Mouse (Mus musculus) urinary bladder, postnatal 4 days (tissue): ENCODE measurements around the gene Rho.

Source experiments
- DNase-seq, 2 experiments: peaks; one replicate each; pipeline ENCODE4 v3.0.0; 2021 to 2022; ENCODE audit warnings: low spot score in 2 of 2

Gene Rho

DNA sequence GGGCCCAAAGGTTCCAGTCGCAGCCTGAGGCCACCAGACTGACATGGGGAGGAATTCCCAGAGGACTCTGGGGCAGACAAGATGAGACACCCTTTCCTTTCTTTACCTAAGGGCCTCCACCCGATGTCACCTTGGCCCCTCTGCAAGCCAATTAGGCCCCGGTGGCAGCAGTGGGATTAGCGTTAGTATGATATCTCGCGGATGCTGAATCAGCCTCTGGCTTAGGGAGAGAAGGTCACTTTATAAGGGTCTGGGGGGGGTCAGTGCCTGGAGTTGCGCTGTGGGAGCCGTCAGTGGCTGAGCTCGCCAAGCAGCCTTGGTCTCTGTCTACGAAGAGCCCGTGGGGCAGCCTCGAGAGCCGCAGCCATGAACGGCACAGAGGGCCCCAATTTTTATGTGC is at the start of gene Rho:
TSS of gene Rho (plus strand) at position 110 of the 400 bp plus-strand sequence.
- DNase-seq: no peak

DNA sequence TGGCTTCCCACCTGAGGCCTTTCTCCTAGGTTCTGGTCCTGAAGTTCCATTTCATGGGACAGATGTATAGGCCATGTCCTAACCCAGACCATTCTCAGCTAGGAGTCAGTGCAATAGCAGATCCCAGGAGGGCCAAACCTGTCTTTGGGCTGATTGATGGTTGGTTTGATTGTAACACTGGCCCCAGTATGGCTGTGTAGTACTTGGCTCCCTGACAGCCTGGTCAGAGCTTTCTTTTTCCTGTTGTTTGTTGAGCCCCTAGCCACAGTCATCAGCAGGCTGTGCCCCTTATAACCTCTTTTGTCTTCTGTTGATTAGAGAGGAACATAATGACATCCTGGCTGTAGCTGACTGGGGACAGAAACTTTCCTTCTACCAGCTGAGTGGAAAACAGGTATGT is 47.5 kb upstream of the Rho start:
- no peak for DNase-seq

DNA sequence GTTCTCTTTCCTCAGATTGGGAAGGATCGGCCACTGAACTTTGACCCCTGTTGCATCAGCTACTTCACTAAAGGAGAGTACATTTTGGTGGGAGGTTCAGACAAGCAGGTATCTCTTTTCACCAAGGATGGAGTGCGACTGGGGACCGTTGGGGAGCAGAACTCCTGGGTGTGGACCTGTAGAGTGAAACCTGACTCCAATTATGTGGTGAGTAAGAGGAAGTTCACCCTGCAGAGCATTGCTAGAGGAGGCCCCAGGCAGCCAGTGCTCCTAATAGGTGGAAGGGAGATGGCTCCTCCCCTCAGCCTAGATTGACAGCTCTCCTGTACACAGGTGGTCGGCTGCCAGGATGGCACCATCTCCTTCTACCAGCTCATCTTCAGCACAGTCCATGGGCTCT is 44.7 kb upstream of the Rho start:
- no peak for DNase-seq

DNA sequence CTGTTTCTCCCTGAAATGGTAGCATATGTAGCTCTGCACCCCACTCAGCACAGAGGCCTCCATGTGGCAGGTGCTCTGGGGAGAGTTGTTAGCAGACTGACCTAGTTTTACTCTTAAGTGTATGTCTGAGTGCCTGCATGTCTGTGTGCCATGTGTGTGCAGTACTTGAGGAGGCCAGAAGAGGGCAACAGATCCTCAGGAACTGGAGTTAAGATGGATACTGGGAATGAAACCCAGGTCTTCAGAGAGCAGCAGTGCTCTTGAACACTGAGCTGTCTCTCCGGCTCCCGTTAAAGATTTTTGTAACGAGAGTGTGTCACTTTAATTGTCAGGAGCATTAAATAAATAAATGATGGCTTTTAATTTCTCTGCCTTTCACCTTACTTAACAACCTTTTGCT is 43.3 kb upstream of the Rho start:
- DNase-seq: no peak

DNA sequence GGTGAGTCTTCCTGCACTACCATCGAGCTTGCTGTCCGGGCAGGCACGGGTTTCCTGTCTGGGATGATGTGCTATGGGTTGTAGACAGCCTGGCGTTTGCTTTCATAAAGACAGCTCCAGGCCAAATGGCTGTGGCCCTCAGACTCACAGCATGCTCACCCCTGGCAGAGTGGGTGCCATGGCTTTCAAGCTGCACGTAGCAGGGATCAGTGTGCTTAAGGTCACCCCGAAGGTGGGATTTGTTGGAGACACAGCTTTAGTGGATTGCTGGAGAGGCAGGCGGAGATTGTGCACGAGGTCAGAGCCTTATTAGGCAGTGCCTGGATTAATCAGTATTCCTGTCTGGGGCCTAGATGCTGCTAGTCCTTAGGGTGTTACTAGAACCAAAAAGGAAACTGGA is 40.9 kb upstream of the Rho start:
- DNase-seq: no peak

DNA sequence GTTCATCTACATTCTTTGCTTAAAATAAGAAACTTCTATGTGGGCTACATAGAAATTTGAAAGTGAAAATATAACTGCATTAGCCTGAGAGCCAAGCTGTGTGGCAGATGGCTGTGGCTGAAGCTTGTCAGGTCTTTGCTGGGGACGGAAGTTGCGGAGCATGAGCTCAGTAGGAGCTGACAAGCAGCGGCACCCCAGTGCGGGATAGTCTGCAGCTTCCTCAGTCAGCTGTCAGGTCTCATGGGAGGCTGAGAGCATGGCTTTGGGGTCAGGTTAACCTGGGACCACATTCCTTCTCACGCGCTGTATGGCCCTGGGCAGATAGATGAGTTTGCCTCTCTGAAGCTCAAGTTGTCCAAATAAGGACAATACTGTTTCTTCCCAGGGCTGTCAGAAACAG is 40.5 kb upstream of the Rho start:
- no peak for DNase-seq

DNA sequence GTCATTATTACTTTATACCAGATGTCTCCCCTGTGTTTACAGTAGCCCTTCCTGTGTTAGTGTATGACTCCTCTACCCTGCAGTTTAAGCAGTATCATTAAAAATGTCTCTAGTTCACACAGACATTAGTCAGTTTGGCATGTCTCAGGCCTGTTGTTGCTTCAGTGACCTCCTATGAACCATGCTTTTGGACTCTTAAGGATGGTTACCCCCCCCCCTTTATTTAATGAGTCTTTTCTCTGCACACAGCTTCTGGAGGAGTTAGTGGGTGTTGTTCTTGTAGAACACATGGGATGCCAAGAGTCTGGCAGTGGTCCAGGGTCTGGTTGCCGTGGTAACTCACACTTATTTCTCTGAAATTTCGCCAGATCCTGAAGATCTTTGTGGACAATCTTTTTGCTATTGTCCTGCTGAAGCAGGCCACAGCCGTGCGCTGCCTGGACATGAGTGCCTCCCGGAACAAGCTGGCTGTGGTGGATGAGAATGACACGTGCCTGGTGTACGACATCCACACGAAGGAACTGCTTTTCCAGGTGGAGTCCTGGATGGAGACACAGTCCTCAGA is 40.0 kb upstream of the Rho start:
- peak; percentile 44 to 81 for DNase-seq

DNA sequence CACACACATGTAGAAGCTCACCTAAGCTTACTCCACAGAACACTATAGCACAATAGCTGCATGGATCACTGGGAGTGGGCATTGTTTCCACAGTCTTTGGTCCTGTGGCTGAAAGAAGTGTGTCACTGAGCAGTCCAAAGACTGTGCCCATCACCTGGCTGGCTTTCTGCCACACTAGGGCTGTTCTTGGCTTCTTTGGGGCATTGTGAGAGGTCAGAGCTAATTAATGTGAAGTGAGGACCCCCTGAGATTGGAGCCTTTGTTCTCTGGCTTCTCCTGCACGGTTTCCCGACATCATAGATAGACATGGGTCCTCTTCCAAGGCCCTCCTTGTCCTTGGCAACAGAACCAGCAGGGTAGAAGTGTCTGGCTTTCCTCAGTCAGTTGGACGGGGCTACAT is 39.2 kb upstream of the Rho start:
- DNase-seq: no peak

DNA sequence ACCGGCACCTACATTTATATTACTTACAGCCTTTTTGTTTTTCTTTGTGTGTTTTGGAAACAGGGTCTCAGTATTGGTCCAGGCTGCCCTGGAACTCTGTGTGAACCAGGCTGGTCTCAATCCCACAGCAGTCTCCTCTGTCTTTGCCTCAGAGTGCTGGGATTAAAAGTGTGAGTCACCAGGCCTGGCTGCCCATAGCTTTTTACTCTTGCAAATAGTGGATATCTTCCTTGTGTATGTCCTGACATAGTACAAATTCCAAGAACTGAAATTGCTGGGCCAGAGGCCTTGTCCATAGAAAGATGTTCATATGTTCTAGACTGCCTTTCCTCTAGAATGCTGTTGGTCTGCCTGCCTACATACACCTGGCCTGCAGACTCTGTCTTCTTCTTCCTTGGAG is 35.2 kb upstream of the Rho start:
- no peak for DNase-seq

DNA sequence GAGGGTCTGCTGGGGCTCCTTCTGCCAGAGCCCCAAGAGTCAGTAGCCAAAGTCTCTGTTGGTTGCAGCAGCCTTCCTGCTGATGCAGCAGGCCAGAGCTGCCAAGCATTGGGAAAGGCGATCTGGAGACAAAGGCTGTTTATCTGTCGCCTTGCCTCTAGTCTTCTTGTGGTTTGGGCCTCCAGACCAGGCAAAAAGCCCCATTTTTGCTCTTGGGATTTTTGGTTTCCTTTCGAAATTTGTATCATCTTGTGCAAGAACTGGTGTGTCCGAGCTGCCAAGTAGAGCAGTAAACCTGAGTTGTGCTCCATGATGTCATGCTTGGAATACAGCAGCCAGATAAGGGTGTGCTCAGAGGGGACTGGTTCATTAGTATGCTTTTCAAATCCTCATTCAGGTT is 34.4 kb upstream of the Rho start:
- DNase-seq: no peak

DNA sequence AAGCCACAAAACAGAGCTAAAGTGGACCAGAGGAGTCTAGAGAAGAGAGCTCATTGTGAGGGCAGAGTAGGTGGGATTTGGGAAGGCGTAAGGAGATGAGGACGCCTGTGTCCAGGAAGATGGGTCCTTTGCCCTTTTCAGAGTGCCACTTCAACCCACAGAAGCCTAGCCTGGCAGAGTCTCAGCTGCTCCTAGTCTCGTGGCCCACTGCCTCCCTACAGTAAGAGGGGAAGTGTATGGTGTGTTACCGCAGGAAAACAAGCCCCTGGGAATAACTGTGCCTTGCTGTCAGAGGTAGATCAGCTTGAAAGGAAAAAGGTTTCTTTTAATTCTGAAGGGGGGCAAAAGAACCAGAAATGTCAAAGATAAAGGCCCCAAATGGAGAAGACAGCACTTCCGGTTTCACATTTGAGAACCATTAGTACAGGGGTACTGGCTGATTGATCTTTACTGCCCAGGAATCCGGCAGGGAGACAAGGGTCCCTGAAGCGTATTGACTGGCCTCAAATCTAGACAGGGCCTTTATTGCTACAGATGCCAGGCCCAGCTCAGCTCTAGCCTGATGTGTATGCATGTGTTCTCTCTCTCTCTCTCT is 33.5 kb upstream of the Rho start:
- no peak for DNase-seq

DNA sequence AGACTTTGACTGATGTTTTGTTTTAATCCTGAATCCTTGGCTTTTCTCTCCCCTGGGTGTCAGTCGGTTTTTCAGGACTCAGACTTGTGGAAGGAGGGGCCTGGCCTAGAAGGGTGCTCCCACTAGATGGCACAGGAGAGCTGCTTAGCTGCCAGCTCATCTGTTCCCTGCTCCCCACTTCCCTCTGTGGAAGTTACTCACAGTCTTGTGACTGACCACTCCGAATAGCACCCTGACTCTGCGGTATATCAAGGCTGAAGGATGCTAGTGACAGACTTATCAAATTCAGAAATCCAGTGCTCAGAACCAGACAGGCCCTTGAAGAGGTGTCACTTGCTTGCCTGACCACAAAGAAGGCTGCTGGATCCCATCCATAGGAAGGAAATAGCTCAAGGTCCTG is 30.5 kb upstream of the Rho start:
- DNase-seq: peak; percentile 55 to 73

DNA sequence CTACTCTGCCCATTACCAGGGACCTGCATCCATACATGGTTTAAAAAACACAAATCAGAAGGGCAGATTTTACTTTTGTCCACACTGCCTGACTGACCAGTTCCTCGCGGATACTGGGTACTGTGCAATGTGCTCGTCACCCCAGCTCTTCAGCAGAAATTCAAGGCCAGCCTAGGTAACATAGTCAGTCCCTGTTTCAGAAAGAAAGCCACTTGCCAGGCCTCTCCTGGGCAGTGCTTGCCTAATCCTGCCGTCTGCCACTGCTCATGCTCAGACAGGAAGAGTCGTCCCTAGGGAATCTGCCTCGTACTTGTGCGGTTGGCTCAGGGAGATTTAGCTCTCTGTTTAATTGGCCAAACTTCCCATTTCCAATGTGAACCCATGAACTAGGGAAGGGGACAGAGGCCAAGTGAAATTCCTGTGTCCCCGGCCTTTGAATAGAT is 30.0 kb upstream of the Rho start:
- DNase-seq: no peak

DNA sequence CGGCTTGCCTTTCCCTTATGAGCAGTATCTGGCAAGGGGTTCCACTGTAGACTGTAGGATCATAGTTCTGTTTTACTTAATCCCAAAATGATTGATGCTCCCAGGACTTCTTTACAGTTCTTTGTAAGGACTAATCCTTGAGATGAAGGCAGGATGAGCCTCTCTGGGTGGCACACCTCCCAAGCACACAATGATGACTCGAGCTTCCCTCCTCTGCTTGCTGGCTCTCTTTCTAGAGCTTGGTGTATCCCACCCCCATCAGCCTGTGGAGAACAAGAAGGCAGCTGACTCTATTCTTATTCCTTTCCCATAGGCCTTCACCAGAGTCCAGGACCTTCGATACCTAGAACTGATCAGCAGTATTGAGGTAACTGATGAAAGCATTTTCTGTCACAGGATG is 29.0 kb upstream of the Rho start:
- no peak for DNase-seq

DNA sequence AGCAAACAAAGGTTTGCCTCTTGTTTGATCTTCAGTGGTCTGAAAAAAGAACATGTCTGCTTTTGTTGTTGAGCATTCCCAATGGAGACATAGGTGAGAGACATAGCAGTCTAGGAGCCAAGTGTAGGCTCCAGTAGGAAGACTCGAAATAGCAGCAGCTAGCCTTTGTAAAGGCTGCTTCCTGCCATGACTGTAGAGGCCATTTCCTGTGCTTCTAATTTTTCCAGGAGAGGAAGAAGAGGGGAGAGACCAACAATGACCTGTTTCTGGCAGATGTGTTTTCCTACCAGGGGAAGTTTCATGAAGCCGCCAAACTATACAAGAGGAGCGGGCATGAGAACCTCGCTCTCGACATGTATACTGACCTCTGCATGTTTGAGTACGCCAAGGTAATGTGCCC is 26.0 kb upstream of the Rho start:
- DNase-seq: no peak

DNA sequence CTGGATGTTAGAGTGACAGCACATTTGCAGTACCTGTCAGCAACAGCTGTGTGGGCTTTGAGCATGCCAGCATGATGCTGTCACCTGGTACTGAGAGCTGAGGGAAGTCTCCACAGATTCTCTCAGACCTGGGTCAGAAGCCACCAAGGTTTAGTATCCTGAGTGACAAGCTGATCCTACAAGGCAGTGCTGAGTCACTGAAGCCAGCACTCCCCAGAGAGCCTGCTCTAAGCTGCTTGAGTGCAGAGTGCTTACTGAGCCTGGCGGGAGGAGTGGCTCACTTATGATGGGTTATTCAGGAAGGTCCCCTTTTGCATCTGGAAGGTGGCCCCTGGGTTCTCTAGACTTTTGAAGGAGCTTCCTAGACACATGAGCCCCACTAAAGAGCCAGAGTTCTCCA is 25.1 kb upstream of the Rho start:
- no peak for DNase-seq

DNA sequence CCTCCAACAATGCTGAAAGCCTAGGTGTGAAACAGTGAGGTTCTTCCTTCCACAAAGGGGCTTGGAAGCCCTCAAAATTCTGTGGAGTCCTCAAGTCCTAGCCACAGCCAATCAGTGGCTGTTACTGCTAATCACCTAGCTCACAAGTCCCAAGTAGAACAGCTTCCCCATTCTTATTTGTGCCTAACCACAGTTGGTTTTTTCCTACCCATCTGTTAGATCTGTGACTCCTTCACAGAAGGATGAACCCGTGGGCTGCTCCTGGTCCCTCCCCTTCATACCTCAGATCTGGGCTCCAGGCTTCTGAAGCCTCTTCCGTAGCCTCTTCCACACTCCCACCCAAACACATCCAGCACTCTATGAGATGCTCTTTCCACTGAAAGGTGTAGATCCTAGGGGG is 24.7 kb upstream of the Rho start:
- no peak for DNase-seq

DNA sequence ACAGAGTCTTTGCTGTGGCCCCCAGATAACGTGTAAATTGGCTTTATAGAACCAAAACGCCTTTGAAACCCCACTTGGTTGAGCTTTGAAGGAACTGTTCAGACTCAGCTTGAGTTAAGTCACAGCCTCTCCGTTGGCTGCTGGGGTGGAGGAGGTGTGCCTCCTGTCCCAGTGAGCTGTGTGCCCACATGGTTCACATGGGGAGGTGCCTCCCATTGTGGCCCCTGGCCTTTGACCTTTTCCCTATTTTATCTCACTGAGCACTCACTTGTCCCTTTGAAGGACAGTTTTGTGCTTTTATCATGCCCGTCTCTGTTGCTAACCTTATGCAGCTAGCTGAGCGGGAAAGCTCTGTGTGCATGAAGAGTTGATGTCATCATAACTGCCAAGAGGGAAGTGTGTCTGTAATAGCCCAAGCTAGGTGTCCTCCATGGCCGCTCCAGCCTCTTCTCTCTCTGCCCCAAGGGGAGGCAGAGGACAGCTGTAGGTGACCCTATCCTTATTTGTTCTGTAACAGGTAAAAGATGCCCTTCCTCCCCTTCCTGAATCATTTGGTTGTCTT is 23.0 kb upstream of the Rho start:
- DNase-seq: no peak

DNA sequence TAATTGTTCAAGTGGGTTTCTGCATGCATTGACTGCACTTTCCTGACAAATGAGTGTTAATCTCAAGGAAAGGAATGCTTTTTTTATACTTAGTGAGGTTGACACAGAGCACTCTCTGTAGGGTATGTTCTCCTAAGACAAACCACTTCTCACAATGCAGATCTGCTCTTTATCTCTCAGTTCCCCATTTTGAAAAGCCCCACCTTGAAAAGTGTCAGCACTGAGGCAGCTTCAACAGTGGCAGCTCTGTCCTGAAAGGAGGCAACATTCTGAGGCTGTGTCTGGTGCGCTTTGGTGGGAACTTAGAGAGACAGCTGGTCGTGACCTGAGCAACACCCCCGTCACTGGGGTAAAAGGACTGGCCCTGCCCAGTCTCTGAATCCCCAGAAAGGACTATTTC is 22.5 kb upstream of the Rho start:
- no peak for DNase-seq

DNA sequence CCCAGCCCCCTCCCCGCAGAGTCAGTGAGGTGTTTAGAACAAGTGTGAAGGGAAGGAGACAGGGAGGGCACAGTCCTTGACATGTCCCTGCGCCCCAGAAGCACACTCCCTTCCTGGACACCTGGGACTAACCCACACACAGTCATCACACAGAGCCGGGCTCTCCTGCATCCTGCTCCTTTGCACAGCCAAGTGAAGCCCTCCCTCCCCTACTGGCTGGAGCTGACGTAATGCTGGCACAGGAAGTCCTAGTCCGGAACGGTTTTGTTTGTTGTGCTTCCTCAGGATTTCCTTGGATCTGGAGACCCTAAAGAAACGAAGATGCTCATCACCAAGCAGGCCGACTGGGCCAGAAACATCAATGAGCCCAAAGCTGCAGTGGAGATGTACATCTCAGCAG is 21.6 kb upstream of the Rho start:
- DNase-seq: no peak

DNA sequence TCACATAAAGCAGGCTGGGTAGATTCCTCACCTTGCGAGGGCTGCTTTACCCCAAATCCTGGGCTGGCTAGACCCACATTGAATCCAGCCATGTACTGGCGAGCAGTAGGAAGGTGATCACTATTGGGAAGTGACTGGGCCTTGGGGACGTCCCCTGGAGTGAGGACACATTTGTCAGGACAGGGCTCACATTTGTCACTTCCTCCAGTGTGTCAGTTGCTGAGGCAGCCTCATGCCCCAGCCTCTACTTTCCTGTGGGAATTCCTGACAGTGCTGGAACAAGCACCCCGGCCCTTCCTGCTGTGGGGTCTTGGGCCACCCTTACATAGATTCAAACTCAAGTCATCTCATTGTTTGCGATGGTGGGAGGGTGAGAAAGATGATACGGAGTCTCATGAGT is 19.8 kb upstream of the Rho start:
- no peak for DNase-seq

DNA sequence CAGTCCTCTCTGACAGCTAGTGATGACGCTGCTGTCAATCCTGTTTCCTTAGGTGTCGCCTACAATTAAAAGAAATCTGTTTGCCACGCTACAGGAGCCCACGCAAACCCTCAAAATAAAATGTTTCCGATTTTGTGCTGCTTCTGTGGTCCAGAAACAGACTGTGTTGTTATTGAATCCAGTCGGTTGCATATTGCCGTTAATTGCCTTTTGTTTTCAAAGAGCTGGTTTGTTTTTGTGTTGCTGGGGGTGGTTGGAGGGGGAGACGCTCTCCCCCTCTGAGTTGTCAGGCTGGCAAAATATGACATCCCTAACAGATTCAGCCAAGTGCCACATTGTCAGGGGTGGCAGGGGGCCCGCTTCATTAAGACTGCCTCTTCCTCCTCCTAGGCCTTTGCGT is 18.1 kb upstream of the Rho start:
- no peak for DNase-seq

DNA sequence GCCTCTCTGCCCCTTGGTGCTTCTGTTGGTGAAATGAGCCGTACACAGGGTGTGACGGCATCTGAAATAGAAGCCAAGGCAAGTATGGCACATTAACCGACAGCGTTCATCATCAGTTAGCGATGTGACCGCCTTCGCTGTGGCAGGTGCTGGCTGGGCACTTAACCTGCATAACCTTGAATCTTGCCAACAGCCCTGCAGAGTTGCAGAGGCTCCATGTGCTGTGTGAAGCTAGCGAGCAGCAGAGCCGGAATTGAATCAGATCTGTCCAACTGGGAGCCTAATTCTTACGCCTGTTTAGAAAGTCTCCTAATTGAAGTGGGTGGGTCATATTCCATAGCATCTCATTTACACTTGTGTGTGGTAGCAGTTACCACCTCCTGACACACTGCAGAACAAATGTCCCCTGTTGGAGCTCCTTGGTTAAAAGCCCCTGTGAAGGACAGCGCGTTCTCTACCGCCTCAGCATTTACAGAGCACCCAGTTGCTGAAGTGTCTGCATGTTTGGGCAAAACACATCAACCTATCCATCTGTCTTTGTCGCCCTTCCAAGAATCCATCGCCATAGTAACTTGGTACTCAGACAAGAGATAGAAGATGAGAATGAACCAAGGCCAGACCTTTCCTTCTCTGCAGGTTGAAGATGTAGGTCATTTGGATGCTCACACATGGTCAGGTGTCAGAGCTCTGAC is 16.9 kb upstream of the Rho start:
- no peak for DNase-seq
